Comparison of ENCODE assay signal across 20 mouse cellular contexts in the genomic region with DNA sequence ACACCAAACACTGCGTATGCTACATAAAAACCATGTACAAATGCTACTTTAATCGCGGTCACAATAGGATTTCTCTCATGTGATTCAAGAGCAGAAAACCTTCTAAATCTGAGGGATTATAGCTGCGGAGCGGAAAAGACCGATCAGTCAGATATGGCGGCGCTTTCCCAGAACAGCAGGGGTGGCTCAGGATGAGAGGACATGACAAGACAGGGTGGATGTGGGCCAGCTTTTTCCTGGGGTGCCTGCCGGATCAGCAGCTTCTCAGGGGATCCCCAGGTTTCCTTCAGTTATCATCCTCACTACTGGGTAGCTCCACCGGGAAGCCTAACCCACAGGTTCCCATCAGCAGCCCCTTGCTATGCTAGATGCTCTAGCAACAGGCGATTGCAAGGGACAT.
DNase-seq lines count a peak whose midpoint lies in the region; ATAC-seq lines count a peak whose summit lies in the region.
"Had no signal": no experiment of that assay in that cellular context is flagged by ENCODE, and none has a peak within 500 bp of the region (broad histone marks: within the 10 kb centered on the region; RNA-seq: fewer than 3 reads in every experiment).

No protein-coding gene starts in this region.

- ATAC-seq in kidney, embryonic 15.5 days (replicated peaks; ENCODE audit: low FRiP score), result peak; percentile 22; the same call in 1 of the 2 replicates
- no peak for ATAC-seq in midbrain, embryonic 11.5 days (ENCODE audit: low FRiP score)
- ATAC-seq: CD4-positive, CD25-positive, alpha-beta regulatory T cell, adult 4 months; forebrain, embryonic 15.5 days; hindbrain, embryonic 16.5 days had no signal

- H3K4me2 ChIP-seq in kidney, embryonic 15.5 days, result no peak overlapping the region
- H3K4me2 ChIP-seq in midbrain, embryonic 11.5 days, result no peak overlapping the region
- H3K4me2 ChIP-seq: forebrain, embryonic 15.5 days; limb, embryonic 12.5 days; liver, embryonic 15.5 days; neural tube, embryonic 12.5 days had no signal

- no peaks in the 10 kb centered on the region for H3K36me3 ChIP-seq in heart, embryonic 10.5 days
- H3K36me3 ChIP-seq in kidney, embryonic 15.5 days, result no peaks in the 10 kb centered on the region
- H3K36me3 ChIP-seq in midbrain, embryonic 11.5 days (ENCODE audit: control insufficient read depth, insufficient read depth, low read length), result no peaks in the 10 kb centered on the region
- H3K36me3 ChIP-seq in midbrain, embryonic 10.5 days, result no peaks in the 10 kb centered on the region
- H3K36me3 ChIP-seq: forebrain, embryonic 15.5 days; limb, embryonic 12.5 days; liver, embryonic 15.5 days; neural tube, embryonic 12.5 days had no signal

- no peak overlapping the region for H3K4me3 ChIP-seq in heart, embryonic 10.5 days
- no peak overlapping the region for H3K4me3 ChIP-seq in kidney, embryonic 15.5 days (replicated peaks)
- no peak overlapping the region for H3K4me3 ChIP-seq in midbrain, embryonic 11.5 days (ENCODE audit: low read depth, low read length)
- H3K4me3 ChIP-seq in midbrain, embryonic 10.5 days, result no peak overlapping the region
- H3K4me3 ChIP-seq: erythroblast, embryonic 14.5 days; forebrain, embryonic 15.5 days; limb, embryonic 12.5 days; liver, embryonic 15.5 days; megakaryocyte, embryonic 14.5 days; neural tube, embryonic 12.5 days had no signal

- peaks cover 10% of the 10 kb centered on the region for H3K4me1 ChIP-seq in heart, embryonic 10.5 days
- H3K4me1 ChIP-seq in kidney, embryonic 15.5 days, result peaks cover 50% of the 10 kb centered on the region
- H3K4me1 ChIP-seq in midbrain, embryonic 11.5 days (ENCODE audit: control insufficient read depth, insufficient read depth, low read length), result no peaks in the 10 kb centered on the region
- peaks cover 13% of the 10 kb centered on the region; the same call in 1 of the 2 replicates for H3K4me1 ChIP-seq in midbrain, embryonic 10.5 days
- H3K4me1 ChIP-seq: forebrain, embryonic 15.5 days; liver, embryonic 15.5 days had no signal

- H3K27ac ChIP-seq in heart, embryonic 10.5 days, result peak overlapping the region; percentile 56
- peak overlapping the region; percentile 28; the same call in 1 of the 2 replicates for H3K27ac ChIP-seq in kidney, embryonic 15.5 days
- no peak overlapping the region for H3K27ac ChIP-seq in midbrain, embryonic 11.5 days (ENCODE audit: low read depth, low read length)
- H3K27ac ChIP-seq in midbrain, embryonic 10.5 days (replicated peaks), result no peak overlapping the region
- H3K27ac ChIP-seq: forebrain, embryonic 15.5 days; limb, embryonic 12.5 days; liver, embryonic 15.5 days; neural tube, embryonic 12.5 days had no signal

- WGBS in heart, embryonic 10.5 days, result 74% methylated on average over 11 of the region's 11 CpGs
- 69% methylated on average over 11 of the region's 11 CpGs for WGBS in kidney, embryonic 15.5 days
- 67% methylated on average over 11 of the region's 11 CpGs for WGBS in midbrain, embryonic 11.5 days
- WGBS in midbrain, embryonic 10.5 days, result 85% methylated on average over 11 of the region's 11 CpGs

- intact Hi-C loops in heart, postnatal 36 days (cut with DNase I), result no loop called here

- H3K27me3 ChIP-seq in heart, embryonic 10.5 days (ENCODE audit: insufficient read depth, poor library complexity, severe bottlenecking), result no peaks in the 10 kb centered on the region
- H3K27me3 ChIP-seq in kidney, embryonic 15.5 days, result no peaks in the 10 kb centered on the region
- H3K27me3 ChIP-seq in midbrain, embryonic 11.5 days (ENCODE audit: control insufficient read depth, insufficient read depth, low read length), result no peaks in the 10 kb centered on the region
- H3K27me3 ChIP-seq in midbrain, embryonic 10.5 days (ENCODE audit: low read depth, poor library complexity, severe bottlenecking), result no peaks in the 10 kb centered on the region
- H3K27me3 ChIP-seq: forebrain, embryonic 15.5 days; limb, embryonic 12.5 days; liver, embryonic 15.5 days; neural tube, embryonic 12.5 days had no signal

- no peak for DNase-seq in heart, embryonic 10.5 days (ENCODE audit: low spot score)
- no peak for DNase-seq in heart, postnatal 36 days
- no peak for DNase-seq in kidney, postnatal 10 days
- peak; percentile 84 for DNase-seq in midbrain, embryonic 11.5 days (ENCODE audit: low spot score, missing footprints)
- DNase-seq in midbrain, embryonic 10.5 days (ENCODE audit: low spot score), result no peak
- DNase-seq in retina, postnatal 1 day, result peak; percentile 25
- no peak for DNase-seq in embryo, embryonic 9.5 days (ENCODE audit: extremely low spot score)
- DNase-seq: adrenal gland, adult 2 months; cerebellum, postnatal 14 days; right cerebral cortex, postnatal 25 days; thymus, postnatal 4 days had no signal

- no peak overlapping the region for H3K9ac ChIP-seq in kidney, embryonic 15.5 days
- no peak overlapping the region for H3K9ac ChIP-seq in midbrain, embryonic 11.5 days (ENCODE audit: low read length)
- H3K9ac ChIP-seq: forebrain, embryonic 15.5 days; limb, embryonic 12.5 days; liver, embryonic 15.5 days; neural tube, embryonic 12.5 days had no signal

- H3K9me3 ChIP-seq in heart, embryonic 10.5 days, result no peaks in the 10 kb centered on the region
- H3K9me3 ChIP-seq in kidney, embryonic 15.5 days (replicated peaks), result no peaks in the 10 kb centered on the region
- no peaks in the 10 kb centered on the region for H3K9me3 ChIP-seq in midbrain, embryonic 11.5 days (ENCODE audit: control insufficient read depth, low read length)
- H3K9me3 ChIP-seq in midbrain, embryonic 10.5 days (replicated peaks), result no peaks in the 10 kb centered on the region
- H3K9me3 ChIP-seq: forebrain, embryonic 15.5 days; limb, embryonic 12.5 days; liver, embryonic 15.5 days; megakaryocyte, embryonic 14.5 days; neural tube, embryonic 12.5 days had no signal

Comparison
In these comparisons a context has a peak if more than half of its experiments do, and no peak if none do; other contexts are left out.
1. DNase-seq: peak in midbrain, embryonic 11.5 days (single experiment) and retina, postnatal 1 day (single experiment); none in heart, embryonic 10.5 days (single experiment), heart, postnatal 36 days (0 of 2), kidney, postnatal 10 days (single experiment), midbrain, embryonic 10.5 days (single experiment) and embryo, embryonic 9.5 days (single experiment).
2. H3K27ac ChIP-seq: peak in heart, embryonic 10.5 days (single experiment) and kidney, embryonic 15.5 days (single experiment); none in midbrain, embryonic 11.5 days (single experiment) and midbrain, embryonic 10.5 days (single experiment).